Mouse (Mus musculus): ENCODE results near the gene Rab19.

- TF ChIP-seq CTCF (IDR thresholded peaks at IDR 0.05; ENCODE audit: control insufficient read depth, insufficient read depth, insufficient replicate concordance, low read depth, low read length) = no peak
- TF ChIP-seq POLR2A (IDR thresholded peaks at IDR 0.05; ENCODE audit: control insufficient read depth, low read depth, low read length) = no peak
Observed at GRCm38 (mm10) chr6:39346991-39347501, 33.9 kb upstream of the Rab19 start.
